Mouse (Mus musculus) spleen, embryonic (tissue): ENCODE results near the gene Tjp3.

Experiments used
- CTCF ChIA-PET: fragments of 350-600 bp; sonication (Branson Sonifier 250); formaldehyde crosslinking; loops from one replicate; lab custom pipeline; 2022; lab: Charles Lee

The Tjp3 gene

GRCm38 (mm10) chr10:81238618-81239017, 52.8 kb downstream of the Tjp3 start:
- CTCF ChIA-PET, result no interaction called here

GRCm38 (mm10) chr10:81236471-81237268, 54.7 kb downstream of the Tjp3 start:
- CTCF ChIA-PET, result interaction anchor here (1.0 to 1.4 kb wide), 2 partner anchors 7 to 13 kb away, joined by 4 to 6 read pairs; no protein-coding TSS in a partner anchor

GRCm38 (mm10) chr10:81234206-81234605, 57.2 kb downstream of the Tjp3 start:
- CTCF ChIA-PET, result interaction anchor here (0.6 to 0.7 kb wide), 2 partner anchors 637 to 1337 kb away, joined by 3 read pairs; no protein-coding TSS in a partner anchor

GRCm38 (mm10) chr10:81233226-81233585, 58.2 kb downstream of the Tjp3 start:
- CTCF ChIA-PET, result interaction anchor here (0.7 kb wide), 1 partner anchor 8 kb away, joined by 3 read pairs; no protein-coding TSS in a partner anchor

GRCm38 (mm10) chr10:81232580-81233225, 58.7 kb downstream of the Tjp3 start, which contains the start of gene Zfr2:
TSS of gene Zfr2 (plus strand) at chr10:81233155.
- CTCF ChIA-PET, result interaction anchor here (0.5 to 0.7 kb wide), 2 partner anchors 8 to 10 kb away, joined by 3 to 5 read pairs; no protein-coding TSS in a partner anchor

GRCm38 (mm10) chr10:81231436-81231835, 59.9 kb downstream of the Tjp3 start:
- CTCF ChIA-PET, result interaction anchor here (0.6 to 0.7 kb wide), 3 partner anchors 28 to 613 kb away, joined by 4 to 9 read pairs (median 9); no protein-coding TSS in a partner anchor

- CTCF ChIA-PET, result interaction anchor here (0.6 kb wide), 3 partner anchors 27 to 136 kb away, joined by 4 to 9 read pairs (median 5); no protein-coding TSS in a partner anchor
Observed at GRCm38 (mm10) chr10:81230438-81231332, 60.7 kb downstream of the Tjp3 start, which contains the start of gene Atcay. TSS of gene Atcay (minus strand) at chr10:81230833.

- CTCF ChIA-PET, result interaction anchor here (0.6 to 0.8 kb wide), 2 partner anchors 36 to 59 kb away, joined by 3 to 5 read pairs; no protein-coding TSS in a partner anchor
Observed at GRCm38 (mm10) chr10:81229735-81230437, 61.5 kb downstream of the Tjp3 start.

GRCm38 (mm10) chr10:81223731-81224130, 67.7 kb downstream of the Tjp3 start:
- CTCF ChIA-PET, result interaction anchor here (0.6 kb wide), 1 partner anchor 12 kb away, joined by 4 read pairs; no protein-coding TSS in a partner anchor
